Mouse (Mus musculus) spleen, postnatal 4 days (tissue): ENCODE results near the gene Igflr1.
A peak's percentile ranks its signal among the peaks of the same experiment; 100 is the strongest.

Experiments
- DNase-seq, 2 experiments: peaks; one replicate each; pipeline ENCODE4 v3.0.0; 2022; ENCODE audit warnings: low spot score in 2 of 2

Gene Igflr1

DNA sequence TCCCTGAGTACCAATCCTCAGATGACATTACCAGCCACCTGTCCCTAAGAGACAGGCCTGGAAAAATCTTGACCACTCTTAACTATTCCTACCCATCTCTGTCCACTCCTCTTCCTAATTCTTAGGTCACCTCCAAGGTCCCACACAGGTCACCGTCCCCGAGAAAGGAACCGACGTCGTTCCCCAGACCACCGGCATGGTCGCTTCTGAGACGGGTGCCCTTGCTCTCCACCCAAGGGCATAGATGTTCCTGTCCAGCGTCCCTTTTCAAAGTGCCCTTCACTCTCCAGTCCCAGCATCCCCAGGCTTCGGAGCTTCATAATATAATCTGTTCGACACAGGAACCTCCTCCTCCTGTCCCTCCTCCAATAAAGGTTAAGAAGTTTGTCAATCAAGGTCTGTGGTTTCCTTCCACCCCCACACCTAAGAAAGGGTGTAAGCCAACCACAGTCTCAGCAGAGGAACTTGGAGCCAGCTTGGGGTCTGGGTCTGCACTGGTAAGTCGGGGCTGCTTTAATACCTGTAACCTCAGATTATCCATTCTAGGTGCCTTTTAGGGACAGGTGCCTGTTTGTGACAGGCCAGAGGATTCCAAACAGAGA, at the start of gene Igflr1:
Gene Igflr1 (plus strand): TSS at position 458 of the 602 bp plus-strand sequence.
- DNase-seq = no peak

GRCm38 (mm10) chr7:30518325-30518724, 46.9 kb upstream of the Igflr1 start:
- DNase-seq = no peak

DNA sequence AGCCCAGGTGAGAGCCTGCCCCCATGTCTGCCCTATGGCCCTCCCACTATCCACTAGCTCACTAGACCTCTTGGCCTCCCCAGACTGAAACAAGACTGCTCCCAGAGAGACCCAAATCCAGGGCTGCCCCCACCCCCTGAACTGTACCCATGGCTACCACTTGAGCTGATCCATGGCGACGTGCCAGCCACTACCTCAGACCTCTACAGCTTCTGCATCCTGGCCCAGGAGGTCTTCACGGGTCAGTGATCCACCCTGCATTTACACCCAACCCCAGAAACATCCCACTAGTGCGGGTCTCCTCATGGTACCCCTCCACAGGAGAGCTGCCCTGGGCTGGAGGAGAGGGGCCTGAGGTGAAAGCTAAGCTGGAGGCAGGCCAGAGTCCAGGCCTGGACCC, 44.8 kb upstream of the Igflr1 start:
- DNase-seq = no peak

DNA sequence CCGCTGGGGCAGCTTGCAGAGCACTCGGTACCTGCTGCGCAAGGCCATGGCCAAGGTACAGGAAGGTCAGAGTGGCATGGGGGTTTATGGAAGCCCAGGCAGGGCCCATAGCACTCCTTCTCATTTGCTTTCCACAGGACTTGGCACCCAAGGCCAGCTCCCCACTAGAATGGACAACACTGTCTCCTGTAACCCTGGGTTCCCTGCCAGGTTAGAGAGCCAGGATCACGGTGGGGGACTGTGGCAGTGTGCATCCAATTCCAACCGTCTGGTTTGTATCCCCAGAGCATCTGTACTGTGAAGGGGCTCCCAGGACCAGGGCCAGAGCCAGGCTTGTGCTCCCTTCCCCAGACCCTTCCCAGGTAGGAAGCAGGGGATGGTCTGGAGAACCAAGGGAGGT, 44.4 kb upstream of the Igflr1 start:
- DNase-seq = no peak

DNA sequence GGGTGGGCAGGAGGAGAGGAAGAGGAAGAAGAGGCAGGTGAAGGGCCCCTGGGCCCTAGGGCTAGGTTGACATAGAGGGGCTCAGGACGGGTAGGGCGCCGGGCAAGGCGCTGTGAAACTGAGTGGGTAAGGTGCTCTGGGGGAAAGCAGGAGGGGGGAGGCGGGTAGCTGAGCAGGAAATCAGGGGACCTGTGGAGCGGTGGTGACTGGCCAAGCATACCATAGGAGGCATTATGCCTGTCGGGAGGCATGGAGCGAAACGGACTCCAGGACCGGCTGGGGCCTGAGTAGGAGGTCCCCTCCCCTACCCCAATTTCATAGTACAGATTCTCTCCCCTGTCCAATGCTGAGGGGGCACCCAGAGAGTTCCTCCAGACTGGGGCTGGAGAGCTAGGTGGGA, 42.4 kb upstream of the Igflr1 start:
- no peak for DNase-seq

DNA sequence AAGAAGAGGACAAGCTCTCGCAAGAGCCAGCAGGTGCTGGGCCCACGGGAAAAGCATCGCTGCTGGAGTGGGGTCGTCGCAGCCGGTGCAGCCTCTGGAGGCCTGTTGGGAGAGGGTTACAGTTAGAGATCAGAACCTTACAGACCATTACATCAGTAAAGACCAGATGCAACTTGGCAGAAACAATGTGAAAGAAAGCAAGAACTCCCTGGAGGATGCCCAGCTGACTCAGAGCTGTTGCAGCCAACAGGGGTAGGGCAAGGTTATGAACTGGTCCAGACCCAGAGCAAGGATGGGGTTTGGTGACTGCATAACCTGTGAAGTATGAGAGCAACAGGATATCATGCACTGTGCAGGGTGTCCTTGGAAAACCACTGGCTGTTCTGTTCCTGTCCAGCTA, 40.7 kb upstream of the Igflr1 start:
- DNase-seq = no peak

GRCm38 (mm10) chr7:30525954-30526353, 39.3 kb upstream of the Igflr1 start:
- peak in 1 of 2 experiments; percentile 61 for DNase-seq

- DNase-seq = peak in 1 of 2 experiments; percentile 59
Observed at GRCm38 (mm10) chr7:30526399-30526798, 38.8 kb upstream of the Igflr1 start.

DNA sequence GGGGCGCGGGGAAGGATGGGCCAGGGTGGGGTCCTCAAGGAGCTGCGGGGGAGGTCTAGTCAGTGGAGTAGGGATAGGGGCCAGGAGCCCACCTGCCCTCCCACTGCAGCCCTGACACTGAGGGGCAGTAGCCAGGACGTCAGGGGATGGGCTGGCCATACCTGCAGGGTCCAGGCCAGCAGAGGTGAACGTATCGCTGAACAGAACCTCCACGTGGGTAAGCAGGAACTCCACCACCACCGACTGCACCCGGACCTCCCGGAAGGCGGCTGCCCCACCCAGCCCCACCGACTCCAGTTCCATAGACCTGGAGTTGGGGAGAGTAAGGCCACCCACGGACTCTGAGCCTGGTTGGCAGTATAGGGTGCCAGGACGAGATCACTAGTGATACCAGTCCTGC, 38.2 kb upstream of the Igflr1 start:
- peak in 1 of 2 experiments; percentile 58 for DNase-seq

- peak in 1 of 2 experiments; percentile 56 for DNase-seq
Observed at GRCm38 (mm10) chr7:30531291-30531815, 33.9 kb upstream of the Igflr1 start.

DNA sequence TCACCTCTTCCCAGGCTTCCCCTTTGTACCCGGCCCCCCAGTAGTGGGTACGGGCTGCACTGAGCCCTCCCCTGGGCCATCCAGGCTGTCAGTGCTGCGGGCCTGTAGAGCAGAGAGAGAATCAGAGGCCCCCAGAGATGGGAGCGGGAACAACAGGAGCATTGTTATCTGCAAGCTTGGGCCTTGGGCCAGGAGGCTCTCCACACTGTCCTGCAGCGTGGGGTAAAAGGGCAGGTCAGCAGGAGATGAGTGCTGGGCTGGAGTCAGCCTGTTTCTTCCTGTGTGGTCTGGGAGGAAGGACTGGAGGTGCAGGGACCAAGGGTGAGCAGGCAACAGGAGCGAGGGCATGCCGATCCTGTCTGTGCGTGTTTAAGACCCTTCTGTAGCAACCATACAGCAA, 32.3 kb upstream of the Igflr1 start:
- DNase-seq = peak in 1 of 2 experiments; percentile 60

DNA sequence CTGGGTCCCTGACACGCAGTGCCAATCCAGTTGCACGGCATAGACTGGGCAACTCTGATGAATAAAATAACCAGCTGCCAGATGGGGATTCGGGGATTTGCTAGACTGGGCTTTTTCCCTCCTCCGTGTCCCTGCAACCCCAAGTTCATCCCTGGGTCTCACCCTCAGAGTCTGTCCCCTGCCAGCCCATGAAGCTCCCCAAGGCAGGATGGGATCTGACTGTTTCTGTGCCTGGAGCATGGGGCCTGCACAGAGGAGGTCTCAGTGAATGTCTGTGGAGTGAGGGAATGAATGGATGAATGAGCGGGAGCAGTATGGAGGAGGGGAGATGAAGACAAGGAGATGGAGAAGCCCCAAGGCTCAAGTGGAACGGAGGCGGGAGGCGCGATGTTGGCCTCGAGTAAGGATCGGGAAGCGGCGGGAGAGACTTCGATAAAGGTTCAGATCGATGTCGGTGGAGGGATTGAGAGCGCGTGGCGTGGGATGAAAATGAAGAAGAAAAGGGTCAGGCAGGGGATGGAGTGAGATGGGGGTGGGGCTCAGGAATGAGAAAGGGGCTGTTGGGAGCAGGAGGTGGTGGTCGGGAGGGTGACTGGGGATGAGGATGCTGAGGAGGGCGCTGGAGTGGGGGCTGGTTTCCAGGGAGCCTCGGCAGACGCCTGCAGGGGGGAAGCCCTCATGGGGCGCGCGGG, 31.1 kb upstream of the Igflr1 start:
- peak in 1 of 2 experiments; percentile 71 for DNase-seq

DNA sequence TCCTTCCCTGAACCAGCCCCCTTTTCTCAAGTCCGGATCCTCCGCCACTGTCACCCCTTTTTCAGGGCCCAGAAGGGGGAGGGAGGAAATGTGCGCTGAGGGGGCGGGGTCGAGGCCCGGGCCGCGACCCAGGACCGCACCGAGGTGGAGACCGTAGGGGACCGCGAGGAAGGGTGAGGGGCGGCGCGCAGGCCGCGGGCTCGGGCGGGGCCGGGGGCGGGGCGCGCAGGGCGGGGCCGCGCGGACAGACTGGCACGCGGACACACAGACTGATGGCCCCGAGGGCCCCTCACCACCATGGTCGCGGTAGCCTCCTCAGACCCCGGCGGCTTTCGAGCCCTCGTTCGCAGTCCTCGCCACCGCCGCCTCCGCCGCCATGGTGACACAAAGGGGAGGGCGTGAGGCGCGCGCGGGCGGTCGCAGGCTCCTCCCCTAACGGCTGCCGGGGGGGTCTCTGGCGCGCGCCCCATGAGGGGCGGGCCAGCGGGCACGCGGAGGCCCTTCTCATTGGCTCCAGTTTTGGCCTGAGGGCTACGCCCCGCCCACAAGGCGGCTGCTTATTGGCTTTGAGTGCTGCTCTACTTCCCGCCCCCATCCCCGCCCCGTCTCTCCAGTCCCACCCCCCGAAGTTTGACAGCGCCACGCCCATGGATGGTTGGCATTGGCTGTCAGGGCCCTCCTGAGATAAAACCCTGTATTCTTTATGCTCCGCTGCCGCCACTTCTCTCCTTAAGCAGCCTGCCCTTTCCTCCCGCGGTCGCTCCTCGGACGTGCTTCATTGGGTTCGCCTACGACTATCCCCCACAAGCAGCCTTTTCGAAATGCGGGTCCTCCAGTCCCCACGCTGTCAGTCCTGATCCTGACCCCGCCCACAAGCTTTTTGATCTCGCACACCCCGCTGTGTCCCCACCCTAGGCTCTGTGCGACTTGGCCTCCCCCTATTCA, 30.3 kb upstream of the Igflr1 start, which contains the start of gene Arhgap33:
Gene Arhgap33 (minus strand): TSS at position 428 of the 945 bp plus-strand sequence.
- DNase-seq = peak; percentile 96 to 97

DNA sequence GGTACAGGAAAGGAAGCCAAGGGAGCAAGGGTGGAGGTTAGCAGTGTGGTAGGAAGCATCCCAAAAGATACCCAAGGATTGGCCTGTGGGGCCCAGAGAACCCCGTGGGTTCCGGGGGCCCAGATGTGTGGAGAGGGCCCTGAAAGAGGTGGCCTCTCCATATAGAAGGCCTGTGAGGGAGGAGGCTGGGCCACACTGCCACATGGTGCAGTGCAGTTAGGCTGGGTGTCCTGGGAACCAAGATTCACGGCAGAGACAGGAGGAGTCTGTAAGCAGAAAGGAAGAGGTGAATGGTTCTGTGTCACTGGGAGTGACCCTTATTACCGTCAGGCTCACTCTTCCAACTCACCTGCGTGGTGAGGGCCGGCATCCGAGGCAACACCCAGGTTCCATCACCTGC, 24.7 kb upstream of the Igflr1 start:
- no peak for DNase-seq

- DNase-seq = no peak
Observed at GRCm38 (mm10) chr7:30544327-30544726, 20.9 kb upstream of the Igflr1 start.

GRCm38 (mm10) chr7:30549880-30550279, 15.3 kb upstream of the Igflr1 start:
- DNase-seq = no peak

DNA sequence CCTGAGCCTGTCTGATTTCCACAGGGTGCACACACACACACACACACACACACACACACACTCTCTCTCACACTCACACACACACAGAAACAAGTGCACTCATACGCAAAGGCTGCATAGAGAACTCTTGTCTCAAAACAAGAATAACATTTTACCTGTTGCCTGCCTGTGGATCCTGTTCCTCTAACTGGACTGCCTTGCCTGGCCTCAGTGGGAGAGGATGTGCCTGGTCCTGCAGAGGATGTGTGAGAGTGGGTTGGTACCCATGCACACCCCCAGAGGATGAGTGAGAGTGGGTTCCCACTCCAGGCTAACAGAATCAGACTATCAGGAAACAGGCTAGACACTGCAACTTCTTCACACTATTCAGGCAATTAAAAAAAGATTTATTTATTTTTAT, 14.6 kb upstream of the Igflr1 start:
- peak in 1 of 2 experiments; percentile 60 for DNase-seq

GRCm38 (mm10) chr7:30551445-30552101, 13.7 kb upstream of the Igflr1 start:
- DNase-seq = no peak

DNA sequence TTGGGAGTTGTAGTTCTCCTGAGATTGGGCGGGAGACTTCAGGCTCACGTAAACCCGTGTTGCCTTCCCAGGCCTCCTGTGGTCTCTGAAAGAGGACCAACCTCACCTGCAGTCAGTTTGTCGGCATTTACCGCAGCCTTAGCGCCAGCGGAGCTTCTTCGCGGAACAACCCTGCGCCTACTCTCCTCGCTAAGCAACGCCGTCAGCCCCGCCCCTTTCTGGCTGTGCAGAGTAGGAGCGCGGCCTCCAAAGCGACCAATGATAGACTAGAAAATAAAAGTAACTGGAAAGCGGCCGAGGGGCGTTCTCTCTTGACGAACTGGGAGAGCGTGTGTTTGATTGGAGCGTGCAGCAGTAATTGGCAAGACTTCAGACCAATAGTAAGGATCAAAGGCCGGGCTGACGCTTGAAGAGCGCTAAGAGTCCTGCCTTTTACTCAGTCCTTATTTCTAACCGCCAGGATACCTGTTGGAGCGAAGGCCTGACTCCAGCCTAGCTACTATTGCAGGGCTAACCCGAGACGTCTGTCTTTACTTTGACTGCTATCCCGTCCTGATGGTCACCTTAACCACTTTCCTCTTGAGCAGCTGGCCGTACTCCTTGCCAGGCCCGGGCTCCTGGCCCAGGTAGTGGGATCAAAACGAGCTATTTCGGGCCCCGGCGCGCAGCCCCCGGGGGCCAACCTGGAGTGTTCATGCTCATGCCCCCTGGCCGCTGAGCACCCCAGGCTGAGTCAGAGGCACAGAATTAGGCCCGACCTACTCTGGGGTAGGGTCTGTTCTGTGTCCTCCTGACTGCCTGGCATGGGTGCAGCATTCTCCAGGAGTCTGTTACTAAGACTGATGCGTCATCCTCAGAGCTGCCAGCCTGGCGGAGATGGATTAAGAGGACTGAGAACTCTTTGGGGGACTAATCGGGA, 12.9 kb upstream of the Igflr1 start, which contains the start of the genes Hspb6 and Proser3:
Gene Hspb6 (plus strand): TSS at position 77 of the 919 bp plus-strand sequence.
Gene Proser3 (minus strand): TSS at position 198 of the 919 bp plus-strand sequence.
- DNase-seq = peak; percentile 96 to 97

- peak; percentile 50 to 79 for DNase-seq
Observed at GRCm38 (mm10) chr7:30553021-30553589, 12.1 kb upstream of the Igflr1 start.
